Mouse (Mus musculus) olfactory bulb, adult 2 months (tissue): ENCODE data around the gene Synj1.

Source experiments
- CTCF ChIP-seq: fragments of 200-500 bp; IDR thresholded peaks from 2 replicates; pipeline ENCODE4 v1.5.1; 2012; ENCODE audit warnings: low read depth, mild to moderate bottlenecking, low read length, moderate library complexity; ENCODE audit not compliant: insufficient read depth
- POLR2A ChIP-seq: fragments of 200-500 bp; IDR thresholded peaks from 2 replicates; pipeline ENCODE4 v1.6.1; 2012; ENCODE audit warnings: mild to moderate bottlenecking, low read depth, low read length, moderate library complexity; ENCODE audit not compliant: insufficient read depth

DNA sequence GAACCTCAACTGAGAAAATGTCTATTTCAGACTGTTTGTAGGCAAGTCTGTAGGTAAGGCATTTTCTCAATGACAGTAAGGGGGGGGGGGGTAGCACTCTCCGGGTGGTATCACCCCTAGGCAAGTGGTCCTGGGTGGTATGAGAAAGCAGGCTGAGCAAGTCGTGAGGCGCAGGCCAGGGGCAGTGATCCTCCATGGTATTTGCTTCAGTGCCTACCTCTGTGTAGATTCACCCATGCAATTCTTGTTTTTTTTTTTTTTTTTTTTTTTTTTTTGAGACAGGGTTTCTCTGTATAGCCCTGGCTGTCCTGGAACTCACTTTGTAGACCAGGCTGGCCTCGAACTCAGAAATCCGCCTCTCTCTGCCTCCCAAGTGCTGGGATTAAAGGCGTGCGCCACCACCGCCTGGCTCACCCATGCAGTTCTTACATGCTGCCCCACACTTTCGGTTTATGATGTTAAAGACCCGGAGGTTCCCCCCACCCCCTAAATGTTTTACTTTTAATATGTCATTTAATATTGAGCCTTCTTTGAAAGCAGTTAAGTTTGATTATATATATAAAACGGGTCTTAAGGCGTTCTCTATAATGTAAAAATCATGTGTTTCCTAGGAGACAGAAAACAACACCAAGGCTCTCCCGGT lies 77.5 kb downstream of the Synj1 start:
- TF ChIP-seq CTCF (no peak), POLR2A (no peak)
